Mouse (Mus musculus) forebrain, embryonic 16.5 days (tissue): ENCODE measurements around the gene Flad1. TPM values are rescaled to one million over a fixed set of nuclear protein-coding genes. Genes with fewer than 3 reads are reported as not detected.
A peak's percentile ranks its signal among the peaks of the same experiment; 100 is the strongest.

ENCODE experiments used
- ATAC-seq: fragments of 200-750 bp; cut with Nextera tagmentation; 2 replicates; pipeline ENCODE4 v1.8.0; 2017; ENCODE audit warnings: mild to moderate bottlenecking, moderate library complexity
- H3K27ac ChIP-seq: fragments of 300-500 bp; sonication (generic); 2 replicates; pipeline ENCODE4 v1.5.1; 2014; ENCODE audit warnings: low read length, control low read depth
- H3K27me3 ChIP-seq: fragments of 300-500 bp; sonication (generic); replicated peaks from 2 replicates; pipeline ENCODE4 v1.6.1; 2014; ENCODE audit warnings: low read length; ENCODE audit not compliant: control insufficient read depth, insufficient read depth
- H3K36me3 ChIP-seq: fragments of 300-500 bp; sonication (generic); 2 replicates; pipeline ENCODE4 v1.6.1; 2014; ENCODE audit not compliant: control insufficient read depth, insufficient read depth
- H3K4me1 ChIP-seq: fragments of 300-500 bp; sonication (generic); replicated peaks from 2 replicates; pipeline ENCODE4 v1.6.1; 2014; ENCODE audit warnings: low read length; ENCODE audit not compliant: control insufficient read depth, insufficient read depth
- H3K4me2 ChIP-seq: fragments of 300-500 bp; sonication (generic); 2 replicates; pipeline ENCODE4 v1.6.1; 2014; ENCODE audit warnings: mild to moderate bottlenecking, low read length, control low read depth
- H3K4me3 ChIP-seq: fragments of 300-500 bp; sonication (generic); replicated peaks from 2 replicates; pipeline ENCODE4 v1.5.1; 2014; ENCODE audit warnings: mild to moderate bottlenecking, low read length, control low read depth
- H3K9ac ChIP-seq: fragments of 300-500 bp; sonication (generic); replicated peaks from 2 replicates; pipeline ENCODE4 v1.6.1; 2014; ENCODE audit warnings: low read depth, low read length, control low read depth
- H3K9me3 ChIP-seq: fragments of 300-500 bp; sonication (generic); 2 replicates; pipeline ENCODE4 v1.6.1; 2016; ENCODE audit warnings: low read length; ENCODE audit not compliant: control insufficient read depth
- WGBS: fragments of 180-500 bp; shearing (Covaris S2); extraction: QIAGEN DNeasy Blood & Tissue Kit; methylation state at CpG from one replicate; pipeline ENCODE4 v1.1.7; 2014; 5-methylcytosine and 5-hydroxymethylcytosine counted together
- polyA plus RNA-seq: library from polyadenylated mRNA; unstranded; fragments of >200 nt; fragmentation: Nextera tagmentation; extraction: Ambion mirVana; gene quantifications from 2 replicates; pipeline ENCODE4 v1.2.1, GENCODE M21; 2015

Gene Flad1
- polyA plus RNA-seq, 1 experiment from 2014 or later = 43.6 TPM

DNA sequence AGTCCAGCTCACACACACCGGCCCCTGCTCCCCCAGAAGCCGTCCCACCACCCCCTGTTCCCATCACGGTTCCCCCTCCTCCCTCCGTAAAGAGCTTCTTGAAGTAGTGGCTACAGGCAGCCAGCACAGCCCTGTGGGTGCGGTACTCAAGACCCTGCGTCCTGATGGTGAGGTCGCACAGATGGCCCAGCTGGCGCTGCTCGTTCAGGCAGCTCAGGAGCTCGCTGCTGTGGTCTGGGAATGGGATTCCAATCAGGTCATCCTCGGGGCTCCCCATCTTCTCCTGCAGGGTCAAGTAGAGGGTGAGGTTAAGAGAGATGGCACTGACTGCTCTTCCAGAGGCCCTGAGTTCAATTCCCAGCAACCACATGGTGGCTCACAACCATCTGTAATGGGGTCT is 30.4 kb downstream of the Flad1 start:
- no peak overlapping the region for H3K4me3 ChIP-seq
- H3K4me1 ChIP-seq = peaks cover 12% of the 10 kb centered on the region
- no peaks in the 10 kb centered on the region for H3K9me3 ChIP-seq
- H3K27ac ChIP-seq = no peak overlapping the region
- ATAC-seq = no peak
- no peaks in the 10 kb centered on the region for H3K27me3 ChIP-seq
- no peak overlapping the region for H3K4me2 ChIP-seq
- no peaks in the 10 kb centered on the region for H3K36me3 ChIP-seq
- 91% methylated on average over 11 of the region's 11 CpGs for WGBS
- H3K9ac ChIP-seq = no peak overlapping the region

DNA sequence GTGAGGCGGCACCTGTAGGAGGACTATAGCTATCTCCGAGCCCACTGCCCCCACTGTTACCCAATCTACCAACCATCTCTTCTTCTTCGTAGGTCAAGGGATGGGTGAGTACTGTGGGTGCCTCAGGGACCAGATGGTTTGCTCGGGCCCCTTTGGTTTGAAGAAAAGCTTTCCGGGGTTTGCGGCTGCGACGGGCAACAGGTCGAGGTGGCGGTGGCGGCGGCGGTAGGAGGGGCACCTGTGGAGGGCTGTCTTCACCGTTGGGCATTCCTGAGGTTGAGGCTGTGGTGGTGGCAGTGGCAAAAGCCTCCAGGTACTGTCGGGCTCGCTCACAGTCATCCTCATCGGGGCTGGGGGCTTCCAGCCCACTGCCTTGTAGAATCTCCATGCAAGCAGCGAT is 31.0 kb downstream of the Flad1 start:
- H3K9ac ChIP-seq = no peak overlapping the region
- no peaks in the 10 kb centered on the region for H3K27me3 ChIP-seq
- no peaks in the 10 kb centered on the region for H3K9me3 ChIP-seq
- ATAC-seq = no peak
- H3K4me1 ChIP-seq = peaks cover 12% of the 10 kb centered on the region
- whole genome bisulfite sequencing = 95% methylated on average over 18 of the region's 18 CpGs
- no peak overlapping the region for H3K27ac ChIP-seq
- H3K36me3 ChIP-seq = no peaks in the 10 kb centered on the region
- no peak overlapping the region for H3K4me3 ChIP-seq
- no peak overlapping the region for H3K4me2 ChIP-seq

DNA sequence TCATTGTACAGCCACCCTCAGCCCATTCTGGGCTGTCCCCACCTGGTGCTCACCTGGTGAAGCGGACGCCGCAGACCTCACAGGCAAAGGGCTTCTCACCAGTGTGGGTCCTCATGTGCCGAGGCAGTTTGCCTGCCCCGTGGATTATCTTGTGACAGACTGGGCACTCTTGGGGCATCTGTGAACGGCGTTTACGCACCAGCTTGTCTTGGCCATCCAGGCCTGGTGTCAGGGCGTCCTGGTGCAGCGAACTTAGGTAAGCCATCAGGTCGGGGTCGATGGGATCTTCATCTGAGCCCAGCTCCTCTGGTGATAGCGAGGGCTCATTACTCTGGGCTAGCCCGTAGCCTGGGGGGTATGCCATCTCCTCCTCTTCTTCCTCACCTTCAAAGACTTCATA is 31.4 kb downstream of the Flad1 start:
- H3K27ac ChIP-seq = no peak overlapping the region
- no peaks in the 10 kb centered on the region for H3K27me3 ChIP-seq
- no peak overlapping the region for H3K4me3 ChIP-seq
- peaks cover 12% of the 10 kb centered on the region for H3K4me1 ChIP-seq
- no peak for ATAC-seq
- H3K9ac ChIP-seq = no peak overlapping the region
- no peak overlapping the region for H3K4me2 ChIP-seq
- H3K9me3 ChIP-seq = no peaks in the 10 kb centered on the region
- no peaks in the 10 kb centered on the region for H3K36me3 ChIP-seq
- 92% methylated on average over 14 of the region's 14 CpGs for WGBS

DNA sequence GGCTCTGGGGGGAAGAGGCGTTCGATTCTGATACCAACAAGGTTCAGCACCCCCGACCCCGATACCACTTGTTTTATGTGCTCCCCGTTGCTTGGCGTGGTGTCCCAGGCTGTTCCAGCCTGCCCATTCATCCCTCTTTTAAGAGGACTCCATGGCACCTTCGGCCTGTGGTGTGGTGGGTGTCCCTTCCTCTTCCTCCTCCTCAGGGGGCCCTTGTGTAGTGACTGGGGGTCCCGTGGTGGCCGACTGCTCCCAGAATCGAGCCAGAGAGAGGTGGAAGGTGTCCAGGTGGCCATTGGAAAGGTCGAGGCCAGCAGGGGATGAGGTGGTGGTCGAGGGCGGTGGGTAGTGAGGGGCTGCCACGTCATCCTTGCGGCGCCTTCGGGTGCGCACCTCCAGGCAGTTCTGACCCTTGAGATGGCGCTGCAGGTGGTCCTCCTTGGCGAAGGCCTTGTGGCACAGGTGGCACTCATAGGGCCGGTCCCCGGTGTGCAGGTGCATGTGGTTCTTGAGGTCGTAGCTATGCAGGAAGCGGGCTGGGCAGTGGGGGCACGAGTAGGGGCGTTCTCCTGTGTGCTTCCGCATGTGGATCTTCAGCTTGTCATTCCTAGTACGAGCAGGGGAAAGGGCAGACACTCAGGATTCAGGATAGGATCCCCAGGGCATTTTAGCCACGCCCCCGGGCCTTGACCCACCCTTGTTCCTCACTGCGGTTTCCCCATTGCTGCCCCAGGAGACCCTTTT is 32.1 kb downstream of the Flad1 start:
- H3K9me3 ChIP-seq = no peaks in the 10 kb centered on the region
- WGBS = 88% methylated on average over 31 of the region's 31 CpGs
- H3K27me3 ChIP-seq = no peaks in the 10 kb centered on the region
- H3K27ac ChIP-seq = no peak overlapping the region
- H3K4me3 ChIP-seq = no peak overlapping the region
- H3K36me3 ChIP-seq = no peaks in the 10 kb centered on the region
- H3K9ac ChIP-seq = no peak overlapping the region
- ATAC-seq = no peak
- no peak overlapping the region; the same call in 1 of the 2 replicates for H3K4me2 ChIP-seq
- peaks cover 12% of the 10 kb centered on the region for H3K4me1 ChIP-seq

DNA sequence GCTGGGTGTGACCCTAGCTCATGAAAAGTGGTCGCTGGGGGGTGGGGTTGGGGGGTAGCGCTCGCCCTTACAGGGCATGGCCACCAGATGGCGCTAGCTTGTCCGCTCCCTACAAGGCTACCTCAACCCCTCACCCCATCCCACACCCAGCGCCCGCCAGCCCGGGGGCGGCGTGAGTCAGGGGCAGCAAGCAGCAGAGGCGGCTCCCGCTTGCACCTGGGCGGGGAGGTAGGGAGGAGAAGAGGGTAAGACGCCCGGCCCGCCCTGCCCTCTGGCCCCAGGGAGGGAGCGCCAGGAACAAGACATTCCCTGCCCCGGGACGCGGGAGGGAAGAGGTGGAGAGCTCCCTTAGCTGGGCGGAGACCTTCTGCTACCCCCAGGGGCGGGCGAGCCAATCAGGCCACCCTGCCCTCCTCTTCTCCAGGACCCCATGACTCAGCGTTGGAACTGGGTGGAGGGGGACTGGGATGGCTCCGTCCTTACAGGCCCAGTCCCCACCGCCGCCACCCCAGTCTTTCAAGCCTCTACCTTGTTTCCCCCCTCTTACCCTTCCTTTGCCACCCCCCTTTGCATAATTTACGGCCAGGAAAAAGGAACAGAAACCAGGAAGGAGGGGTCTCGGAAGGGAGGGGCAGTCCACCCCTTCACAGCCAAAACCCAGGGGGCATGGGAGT is 33.1 kb downstream of the Flad1 start:
- H3K27me3 ChIP-seq = no peaks in the 10 kb centered on the region
- peak overlapping the region; percentile 92 for H3K4me2 ChIP-seq
- H3K9me3 ChIP-seq = no peaks in the 10 kb centered on the region
- no peaks in the 10 kb centered on the region for H3K36me3 ChIP-seq
- no peak overlapping the region for H3K27ac ChIP-seq
- peak overlapping the region; percentile 63 for H3K4me3 ChIP-seq
- under 1% methylated on average over 27 of the region's 29 CpGs for WGBS
- peaks cover 12% of the 10 kb centered on the region for H3K4me1 ChIP-seq
- peak overlapping the region; percentile 86 for H3K9ac ChIP-seq
- peak; percentile 88 for ATAC-seq

DNA sequence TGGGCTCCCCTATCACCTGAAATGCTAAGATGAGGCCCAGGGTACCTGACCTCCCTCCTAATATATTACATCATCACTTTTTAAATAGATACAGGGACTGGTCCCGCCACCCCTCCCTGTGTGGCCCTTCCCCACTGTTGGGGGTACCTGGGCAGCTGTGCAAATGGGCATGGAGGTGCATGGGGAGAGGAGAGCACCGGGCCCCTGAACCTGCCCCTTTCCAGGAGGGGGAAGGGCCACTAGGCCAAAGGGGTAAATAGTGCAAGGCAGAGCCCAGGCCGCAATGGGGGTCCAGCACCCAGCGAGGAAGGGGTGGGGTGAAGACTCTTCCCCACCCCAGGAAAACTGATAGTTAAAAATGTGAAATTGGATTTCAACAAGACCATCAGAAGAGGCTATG is 33.8 kb downstream of the Flad1 start:
- Histone ChIP-seq H3K9ac (peak overlapping the region; percentile 86), H3K27ac (no peak overlapping the region), H3K36me3 (no peaks in the 10 kb centered on the region), H3K9me3 (no peaks in the 10 kb centered on the region), H3K4me1 (peaks cover 12% of the 10 kb centered on the region), H3K27me3 (no peaks in the 10 kb centered on the region), H3K4me3 (no peak overlapping the region; the same call in 1 of the 2 replicates), H3K4me2 (peak overlapping the region; percentile 92)
- WGBS = 74% methylated on average over 4 of the region's 4 CpGs
- ATAC-seq = no peak; the same call in 1 of the 2 replicates

DNA sequence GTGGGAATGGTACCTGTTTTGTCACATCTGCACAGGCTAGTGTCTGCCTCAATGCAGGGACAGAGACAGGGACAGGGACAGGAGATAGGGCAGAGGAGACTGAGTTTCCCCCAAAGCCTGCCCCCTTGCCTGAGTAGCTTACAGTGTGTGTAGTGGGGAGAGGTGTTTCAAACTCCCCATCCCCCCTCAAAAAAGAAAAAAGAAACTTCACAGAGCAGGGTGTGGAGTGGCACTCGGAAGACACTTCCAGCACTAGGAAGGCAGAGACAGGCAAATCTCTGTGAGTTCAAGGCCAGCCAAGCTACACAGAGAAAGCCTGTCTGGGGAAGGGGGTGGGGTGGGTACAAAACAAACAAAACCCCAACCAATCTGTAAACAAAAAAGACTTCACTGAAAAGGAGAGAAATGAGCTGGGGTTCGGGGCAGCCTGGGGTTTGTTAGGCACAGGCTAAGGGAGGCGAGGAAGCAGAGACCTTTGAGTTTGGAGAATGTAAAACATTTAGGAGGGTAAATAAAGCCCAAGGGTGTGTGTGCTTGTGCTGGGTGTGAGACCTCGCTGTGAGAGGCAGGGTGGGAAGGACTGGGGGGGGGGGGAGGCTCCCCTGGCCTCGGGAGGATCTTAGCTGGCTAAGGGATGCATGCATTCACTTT is 38.0 kb downstream of the Flad1 start:
- Histone ChIP-seq H3K4me2 (no peak overlapping the region), H3K4me3 (no peak overlapping the region), H3K9ac (no peak overlapping the region), H3K27ac (no peak overlapping the region), H3K36me3 (no peaks in the 10 kb centered on the region), H3K4me1 (peaks cover 8% of the 10 kb centered on the region), H3K27me3 (no peaks in the 10 kb centered on the region), H3K9me3 (no peaks in the 10 kb centered on the region)
- no peak for ATAC-seq
- 38% methylated on average over 5 of the region's 5 CpGs for WGBS

DNA sequence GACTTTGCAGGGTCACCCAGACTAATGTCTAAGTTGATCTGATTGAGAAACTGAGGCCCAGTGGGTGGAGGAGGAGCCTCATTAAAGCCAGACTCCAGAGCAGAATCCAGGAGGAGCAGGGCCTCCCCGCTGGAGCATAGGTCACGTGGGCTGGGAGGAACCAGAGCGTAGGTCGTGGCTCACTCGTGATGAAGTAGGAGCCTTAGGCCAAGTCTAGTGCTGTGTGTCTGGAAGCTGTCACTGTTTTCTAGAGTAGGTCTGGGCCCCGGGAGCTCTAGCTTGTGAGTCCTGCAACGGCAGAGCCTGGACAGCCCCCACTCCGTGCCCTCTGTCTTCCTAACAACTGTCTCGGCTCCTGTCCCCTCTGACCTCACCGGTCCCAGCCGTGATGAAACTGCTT is 44.3 kb downstream of the Flad1 start:
- H3K4me2 ChIP-seq = no peak overlapping the region
- H3K4me1 ChIP-seq = no peaks in the 10 kb centered on the region
- H3K27me3 ChIP-seq = no peaks in the 10 kb centered on the region
- WGBS = 73% methylated on average over 11 of the region's 11 CpGs
- no peak overlapping the region for H3K27ac ChIP-seq
- H3K9ac ChIP-seq = no peak overlapping the region
- no peak for ATAC-seq
- H3K4me3 ChIP-seq = no peak overlapping the region
- H3K9me3 ChIP-seq = no peaks in the 10 kb centered on the region
- H3K36me3 ChIP-seq = no peaks in the 10 kb centered on the region
